Mouse (Mus musculus): ENCODE data around the gene Yars. TPM values are rescaled to one million over a fixed set of nuclear protein-coding genes. Genes with fewer than 3 reads are reported as not detected.

The Yars gene
- total and polyA plus RNA-seq, 3 experiments: 89.5 to 539 (median 179) TPM

DNA sequence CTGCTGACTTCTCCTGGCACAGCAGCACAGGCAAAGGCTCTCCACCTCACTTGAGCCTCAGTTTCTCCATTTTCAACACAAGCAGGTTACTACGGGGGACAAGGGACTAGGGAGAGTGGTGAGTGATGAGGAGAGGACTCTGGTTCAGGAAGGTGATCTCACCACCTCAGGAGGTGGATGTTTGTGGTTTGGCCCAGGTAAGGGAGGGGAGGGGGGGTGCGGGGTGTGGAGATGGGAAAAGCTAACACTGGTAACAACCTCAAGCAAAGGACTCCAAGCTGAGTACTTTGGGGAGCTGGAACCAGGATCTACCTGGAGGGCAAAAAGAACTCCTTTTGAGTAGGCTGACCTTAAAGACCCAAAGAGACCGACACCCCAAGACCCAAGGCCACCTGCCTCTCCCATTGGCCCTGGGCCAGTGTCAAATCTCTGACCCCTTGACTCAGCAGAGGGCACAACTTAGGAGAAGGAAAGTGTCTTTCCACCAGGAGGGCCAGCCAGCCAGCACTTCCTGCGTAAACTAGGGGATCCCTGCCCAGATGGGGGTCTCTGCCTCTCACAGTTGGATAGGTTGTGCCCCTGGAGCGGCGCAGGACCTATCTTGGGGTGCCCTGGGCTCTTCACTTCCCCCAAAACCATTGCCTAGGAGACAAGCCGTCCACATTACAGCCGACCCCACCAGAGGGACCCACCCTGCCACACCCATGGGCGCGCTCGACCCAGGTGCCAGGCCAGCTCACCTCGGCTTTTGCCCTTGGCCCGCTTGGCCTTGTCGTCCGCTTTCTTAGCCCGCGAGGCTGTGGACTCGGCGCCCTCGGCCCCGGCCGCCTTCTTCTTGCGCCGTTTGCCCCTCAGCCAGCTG lies 58.1 kb downstream of the Yars start:
- peak overlapping the region; percentile 64 for H3K9ac ChIP-seq (ENCODE audit: control insufficient read depth, low read depth, low read length, poor library complexity, severe bottlenecking)
- TF ChIP-seq CHD1 (IDR thresholded peaks at IDR 0.05; ENCODE audit: low read depth, low read length) (no peak), HCFC1 (IDR thresholded peaks at IDR 0.05; ENCODE audit: low read depth, low read length) (0 out of 2 replicates have a peak, but pooled peaks have one; percentile 19)
- peaks cover 0 to 7% of the 10 kb centered on the region in 2 experiments; a peak in 2 of 4 replicates for H3K36me3 ChIP-seq (ENCODE audit: control insufficient read depth in 1 of 2, insufficient read depth in 2 of 2, low read length in 2 of 2)
- peaks cover 16 to 46% of the 10 kb centered on the region in 2 experiments for H3K4me1 ChIP-seq (ENCODE audit: control insufficient read depth in 1 of 2, insufficient read depth in 2 of 2, low read length in 2 of 2)
- H3K27ac ChIP-seq (ENCODE audit: control insufficient read depth, low read depth, low read length): no peak overlapping the region
- no peaks in the 10 kb centered on the region for H3K79me2 ChIP-seq (ENCODE audit: control insufficient read depth, insufficient read depth, low read length, poor library complexity)
- DNase-seq (ENCODE audit: low read depth, low spot score): no peak
- H3K27me3 ChIP-seq (ENCODE audit: control insufficient read depth in 1 of 2, insufficient read depth in 2 of 2, low read length in 2 of 2): no peaks in the 10 kb centered on the region
- no peaks in the 10 kb centered on the region for H3K9me3 ChIP-seq (replicated peaks; ENCODE audit: insufficient read depth, low read length)
- H3K4me3 ChIP-seq (ENCODE audit: control insufficient read depth in 1 of 2, insufficient read depth in 1 of 2, low read depth in 2 of 2, low read length in 2 of 2): peak overlapping the region; percentile 44 to 80

DNA sequence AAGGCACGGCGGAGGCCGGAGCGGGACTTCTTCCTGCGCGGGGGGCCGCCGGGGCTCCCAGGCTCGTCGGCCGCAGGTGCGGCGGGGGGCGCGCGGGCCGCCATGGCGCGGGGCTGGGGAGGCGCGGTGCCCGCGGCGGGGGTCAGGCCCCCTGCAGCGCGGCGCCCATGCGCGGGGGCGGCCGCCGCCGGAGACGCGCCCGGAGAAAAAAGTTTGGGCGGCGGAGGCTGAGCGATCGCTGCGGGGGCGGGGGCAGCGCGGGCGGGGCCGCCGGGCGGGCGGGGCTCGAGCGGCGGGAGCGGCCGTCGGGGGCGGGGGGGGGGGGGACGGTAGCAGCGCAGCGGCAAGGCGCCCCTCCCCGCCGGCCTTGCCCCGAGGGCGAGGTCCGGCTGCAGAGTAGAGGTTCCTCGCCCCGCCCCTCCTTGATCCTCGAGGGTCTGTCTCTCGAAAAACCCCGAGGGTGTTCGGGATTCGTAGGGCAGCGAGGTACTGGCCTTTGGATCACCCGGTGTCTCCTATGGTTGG lies 58.7 kb downstream of the Yars start:
- no peaks in the 10 kb centered on the region for H3K79me2 ChIP-seq (ENCODE audit: control insufficient read depth, insufficient read depth, low read length, poor library complexity)
- H3K9ac ChIP-seq (ENCODE audit: control insufficient read depth, low read depth, low read length, poor library complexity, severe bottlenecking): peak overlapping the region; percentile 64
- no peaks in the 10 kb centered on the region for H3K9me3 ChIP-seq (replicated peaks; ENCODE audit: insufficient read depth, low read length)
- no peak overlapping the region for H3K27ac ChIP-seq (ENCODE audit: control insufficient read depth, low read depth, low read length)
- peaks cover 0 to 7% of the 10 kb centered on the region in 2 experiments; a peak in 2 of 4 replicates for H3K36me3 ChIP-seq (ENCODE audit: control insufficient read depth in 1 of 2, insufficient read depth in 2 of 2, low read length in 2 of 2)
- DNase-seq (ENCODE audit: low read depth, low spot score): no peak
- TF ChIP-seq POLR2A (IDR thresholded peaks at IDR 0.05; ENCODE audit: control insufficient read depth in 1 of 2, insufficient read depth in 1 of 2, low read depth in 1 of 2, low read length in 2 of 2, poor library complexity in 1 of 2) (no peak), GABPA (IDR thresholded peaks at IDR 0.05; ENCODE audit: low read depth, low read length) (no peak), TCF12 (IDR thresholded peaks at IDR 0.05; ENCODE audit: low read depth, low read length) (no peak), POLR2AphosphoS2 (IDR thresholded peaks at IDR 0.05; ENCODE audit: low read length) (no peak), BHLHE40 (IDR thresholded peaks at IDR 0.05; ENCODE audit: borderline replicate concordance, low read depth, low read length) (no peak), ZMIZ1 (IDR thresholded peaks at IDR 0.05; ENCODE audit: low read depth, low read length) (no peak)
- peaks cover 14 to 41% of the 10 kb centered on the region in 2 experiments for H3K4me1 ChIP-seq (ENCODE audit: control insufficient read depth in 1 of 2, insufficient read depth in 2 of 2, low read length in 2 of 2)
- peak overlapping the region; percentile 44 to 80 for H3K4me3 ChIP-seq (ENCODE audit: control insufficient read depth in 1 of 2, insufficient read depth in 1 of 2, low read depth in 2 of 2, low read length in 2 of 2)
- H3K27me3 ChIP-seq (ENCODE audit: control insufficient read depth in 1 of 2, insufficient read depth in 2 of 2, low read length in 2 of 2): no peaks in the 10 kb centered on the region

DNA sequence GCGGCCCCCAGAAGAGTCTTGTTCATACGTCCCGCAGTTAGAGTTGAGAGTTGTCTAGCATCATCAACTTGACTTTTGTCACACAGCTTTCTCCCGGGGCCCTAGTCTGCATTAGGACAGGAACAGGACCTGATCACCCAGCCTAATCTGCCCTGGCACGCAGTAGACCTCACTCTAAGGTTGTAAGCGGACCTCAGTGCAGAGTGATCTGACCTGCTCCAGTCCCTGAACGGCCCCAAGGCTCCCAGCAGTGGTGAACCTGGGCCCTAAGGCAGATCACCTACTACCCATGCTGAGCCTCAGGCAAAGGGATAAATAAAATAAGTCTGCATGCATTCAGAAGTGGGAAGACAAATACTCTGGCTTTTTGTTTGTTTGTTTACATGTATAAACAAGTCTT lies 59.7 kb downstream of the Yars start:
- Histone ChIP-seq H3K27me3 (ENCODE audit: control insufficient read depth in 1 of 2, insufficient read depth in 2 of 2, low read length in 2 of 2) (no peaks in the 10 kb centered on the region), H3K4me3 (ENCODE audit: control insufficient read depth in 1 of 2, insufficient read depth in 1 of 2, low read depth in 2 of 2, low read length in 2 of 2) (no peak overlapping the region), H3K27ac (ENCODE audit: control insufficient read depth, low read depth, low read length) (no peak overlapping the region), H3K9ac (ENCODE audit: control insufficient read depth, low read depth, low read length, poor library complexity, severe bottlenecking) (no peak overlapping the region), H3K36me3 (ENCODE audit: control insufficient read depth in 1 of 2, insufficient read depth in 2 of 2, low read length in 2 of 2) (peaks cover 0 to 7% of the 10 kb centered on the region in 2 experiments; a peak in 2 of 4 replicates), H3K79me2 (ENCODE audit: control insufficient read depth, insufficient read depth, low read length, poor library complexity) (no peaks in the 10 kb centered on the region), H3K4me1 (ENCODE audit: control insufficient read depth in 1 of 2, insufficient read depth in 2 of 2, low read length in 2 of 2) (peaks cover 14 to 39% of the 10 kb centered on the region in 2 experiments), H3K9me3 (replicated peaks; ENCODE audit: insufficient read depth, low read length) (no peaks in the 10 kb centered on the region)
- no peak for TF ChIP-seq MAX (IDR thresholded peaks at IDR 0.05; ENCODE audit: low read length)
- TF ChIP-seq BHLHE40 (IDR thresholded peaks at IDR 0.05; ENCODE audit: borderline replicate concordance, low read depth, low read length): no peak
- TF ChIP-seq MXI1 (IDR thresholded peaks at IDR 0.05; ENCODE audit: low read depth, low read length): no peak
- no peak for TF ChIP-seq KAT2A (conservative IDR thresholded peaks at IDR 0.05; ENCODE audit: low read depth, low read length)
- TF ChIP-seq POLR2AphosphoS2 (IDR thresholded peaks at IDR 0.05; ENCODE audit: low read length): no peak
- no peak for TF ChIP-seq UBTF (IDR thresholded peaks at IDR 0.05; ENCODE audit: borderline replicate concordance, insufficient read depth, low read depth, low read length)
- no peak for TF ChIP-seq CTCF (IDR thresholded peaks at IDR 0.05 in 2 of 3, conservative IDR thresholded peaks at IDR 0.05 in 1 of 3; ENCODE audit: control insufficient read depth in 1 of 3, insufficient read depth in 1 of 3, low read depth in 2 of 3, low read length in 3 of 3, poor library complexity in 1 of 3, severe bottlenecking in 1 of 3)
- no peak for TF ChIP-seq CHD2 (IDR thresholded peaks at IDR 0.05; ENCODE audit: low read length)
- no peak for TF ChIP-seq MEF2A (IDR thresholded peaks at IDR 0.05; ENCODE audit: extremely low read depth, insufficient replicate concordance, low read depth, low read length, poor library complexity, severe bottlenecking)
- no peak for TF ChIP-seq NELFE (IDR thresholded peaks at IDR 0.05; ENCODE audit: low read depth, low read length)
- TF ChIP-seq HCFC1 (IDR thresholded peaks at IDR 0.05; ENCODE audit: low read depth, low read length): no peak
- TF ChIP-seq JUND (IDR thresholded peaks at IDR 0.05; ENCODE audit: low read depth, low read length): no peak
- no peak for TF ChIP-seq ZKSCAN1 (IDR thresholded peaks at IDR 0.05; ENCODE audit: low read depth, low read length)
- no peak for TF ChIP-seq RCOR1 (IDR thresholded peaks at IDR 0.05; ENCODE audit: low read depth, low read length)
- no peak for TF ChIP-seq USF2 (IDR thresholded peaks at IDR 0.05; ENCODE audit: borderline replicate concordance in 1 of 2, insufficient read depth in 1 of 2, low read depth in 1 of 2, low read length in 2 of 2)
- DNase-seq (ENCODE audit: low read depth, low spot score): no peak

Measured in MEL (cell line).